Mouse (Mus musculus): Measurements from ENCODE around the gene Bspry. TPM values are rescaled to one million over a fixed set of nuclear protein-coding genes. Genes with fewer than 3 reads are reported as not detected.
"Not testable (repeated sequence)": the region's sequence is repeated elsewhere in the genome, so short reads cannot be mapped to it uniquely, and the experiment has no call there.

Gene Bspry
- total and polyA plus RNA-seq, 2 experiments, result 0.09 to 0.26 TPM

DNA sequence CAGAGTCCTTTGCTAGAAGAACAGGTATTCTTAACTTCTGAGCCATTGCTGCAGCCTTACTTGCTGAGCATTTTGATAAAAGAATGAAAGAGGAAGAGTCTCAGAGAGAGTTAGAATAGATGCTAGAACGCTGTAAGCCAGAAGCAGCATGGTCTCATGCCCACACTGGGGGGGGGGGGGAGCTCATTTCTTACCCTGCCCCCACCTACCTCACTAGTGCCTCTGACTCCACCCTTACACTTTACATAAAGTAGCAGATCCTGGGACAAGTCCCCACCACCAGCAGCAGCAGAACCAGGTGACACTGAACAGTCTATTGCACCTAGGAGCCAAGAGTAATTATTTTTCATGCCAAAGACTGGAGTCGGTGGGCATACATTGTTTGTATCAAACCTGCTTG, 4.7 kb upstream of the Bspry start:
- Histone ChIP-seq H3K9ac (ENCODE audit: low read depth, low read length) (no peak overlapping the region), H3K4me1 (ENCODE audit: control insufficient read depth, insufficient read depth, low read length) (peaks cover 4% of the 10 kb centered on the region; the same call in 1 of the 2 replicates), H3K27me3 (ENCODE audit: control insufficient read depth, insufficient read depth, low read length) (no peaks in the 10 kb centered on the region), H3K4me3 (ENCODE audit: insufficient read depth, low read depth, low read length) (no peak overlapping the region), H3K79me2 (ENCODE audit: control insufficient read depth, insufficient read depth, low read length) (no peaks in the 10 kb centered on the region), H3K36me3 (ENCODE audit: control insufficient read depth, insufficient read depth, low read length) (no peaks in the 10 kb centered on the region), H3K27ac (replicated peaks; ENCODE audit: insufficient read depth, low read depth, low read length) (no peak overlapping the region)
- 86% methylated on average over 2 of the region's 2 CpGs for WGBS
- no peak for DNase-seq (ENCODE audit: extremely low read depth, low read depth, low spot score)
- no peak for TF ChIP-seq POLR2A (IDR thresholded peaks at IDR 0.05; ENCODE audit: extremely low read depth, insufficient read depth, low read length)
- no peak for TF ChIP-seq CTCF (IDR thresholded peaks at IDR 0.05; ENCODE audit: low read depth, low read length)

DNA sequence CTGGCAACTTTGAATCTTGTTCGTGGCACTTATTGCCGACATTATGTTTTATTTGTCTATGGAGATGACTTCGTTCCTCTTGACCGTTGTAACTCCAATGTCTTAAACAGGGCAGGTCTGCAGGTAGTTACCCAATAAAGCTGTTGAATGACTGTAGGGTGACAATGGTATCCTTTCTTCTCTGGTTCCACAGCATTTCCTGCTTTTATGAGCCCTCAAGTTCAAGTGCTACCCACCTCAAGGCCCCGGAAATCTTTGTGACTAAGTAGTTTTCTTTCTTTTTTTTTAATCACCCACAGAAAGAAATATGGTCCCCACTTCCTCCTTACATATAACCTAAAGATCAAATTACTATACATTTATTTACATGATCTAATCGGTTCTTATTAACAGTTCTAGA, 4.1 kb upstream of the Bspry start:
- H3K79me2 ChIP-seq (ENCODE audit: control insufficient read depth, insufficient read depth, low read length), result no peaks in the 10 kb centered on the region
- H3K9ac ChIP-seq (ENCODE audit: low read depth, low read length), result no peak overlapping the region
- H3K27ac ChIP-seq (replicated peaks; ENCODE audit: insufficient read depth, low read depth, low read length), result no peak overlapping the region
- H3K4me3 ChIP-seq (ENCODE audit: insufficient read depth, low read depth, low read length), result no peak overlapping the region
- WGBS, result 88% methylated on average over 6 of the region's 6 CpGs
- no peaks in the 10 kb centered on the region for H3K36me3 ChIP-seq (ENCODE audit: control insufficient read depth, insufficient read depth, low read length)
- no peak for DNase-seq (ENCODE audit: extremely low read depth, low read depth, low spot score)
- no peaks in the 10 kb centered on the region for H3K27me3 ChIP-seq (ENCODE audit: control insufficient read depth, insufficient read depth, low read length)
- H3K4me1 ChIP-seq (ENCODE audit: control insufficient read depth, insufficient read depth, low read length), result peaks cover 2% of the 10 kb centered on the region; the same call in 1 of the 2 replicates
- no peak for TF ChIP-seq CTCF (IDR thresholded peaks at IDR 0.05; ENCODE audit: low read depth, low read length)
- no peak for TF ChIP-seq POLR2A (IDR thresholded peaks at IDR 0.05; ENCODE audit: extremely low read depth, insufficient read depth, low read length)

DNA sequence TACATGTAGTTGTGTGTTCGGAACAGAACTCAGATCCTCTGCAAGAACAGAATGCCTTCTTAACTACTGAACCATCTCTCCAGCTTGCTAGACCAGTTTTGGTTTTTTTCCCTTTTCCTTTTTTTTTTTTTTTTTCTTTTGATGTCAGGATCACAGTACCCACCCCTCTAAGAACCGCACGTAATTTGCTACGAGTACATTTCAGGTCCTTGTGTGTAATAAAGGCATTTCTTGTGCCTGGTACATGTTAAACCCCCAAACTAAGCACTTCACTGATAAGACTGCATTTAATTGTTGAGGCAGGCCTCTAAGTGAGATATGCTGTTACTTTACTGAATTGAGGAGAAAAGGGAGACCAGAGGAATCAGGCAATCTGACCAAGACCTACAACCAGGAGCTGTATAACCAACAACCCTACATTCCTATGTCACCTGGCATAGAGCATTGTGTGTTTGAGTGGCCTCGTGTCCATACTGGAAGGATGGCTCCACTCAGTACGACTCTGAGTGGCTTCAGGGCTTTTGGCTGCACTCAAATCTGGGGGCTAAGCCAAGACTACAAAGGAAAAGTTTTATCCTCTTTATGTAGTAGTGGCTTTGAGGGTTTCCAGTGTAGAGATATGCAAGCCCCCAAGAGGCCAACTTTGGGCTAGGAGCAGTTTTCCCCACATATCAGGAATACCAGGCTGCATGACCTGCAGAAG, 2.2 kb upstream of the Bspry start:
- Histone ChIP-seq H3K4me1 (ENCODE audit: control insufficient read depth, insufficient read depth, low read length) (peaks cover 2% of the 10 kb centered on the region; the same call in 1 of the 2 replicates), H3K27me3 (ENCODE audit: control insufficient read depth, insufficient read depth, low read length) (no peaks in the 10 kb centered on the region), H3K79me2 (ENCODE audit: control insufficient read depth, insufficient read depth, low read length) (no peaks in the 10 kb centered on the region), H3K9ac (ENCODE audit: low read depth, low read length) (no peak overlapping the region), H3K4me3 (ENCODE audit: insufficient read depth, low read depth, low read length) (no peak overlapping the region), H3K36me3 (ENCODE audit: control insufficient read depth, insufficient read depth, low read length) (no peaks in the 10 kb centered on the region), H3K27ac (replicated peaks; ENCODE audit: insufficient read depth, low read depth, low read length) (no peak overlapping the region)
- WGBS, result 93% methylated on average over 6 of the region's 6 CpGs
- no peak for TF ChIP-seq CTCF (IDR thresholded peaks at IDR 0.05; ENCODE audit: low read depth, low read length)
- TF ChIP-seq POLR2A (IDR thresholded peaks at IDR 0.05; ENCODE audit: extremely low read depth, insufficient read depth, low read length), result no peak
- no peak for DNase-seq (ENCODE audit: extremely low read depth, low read depth, low spot score)

DNA sequence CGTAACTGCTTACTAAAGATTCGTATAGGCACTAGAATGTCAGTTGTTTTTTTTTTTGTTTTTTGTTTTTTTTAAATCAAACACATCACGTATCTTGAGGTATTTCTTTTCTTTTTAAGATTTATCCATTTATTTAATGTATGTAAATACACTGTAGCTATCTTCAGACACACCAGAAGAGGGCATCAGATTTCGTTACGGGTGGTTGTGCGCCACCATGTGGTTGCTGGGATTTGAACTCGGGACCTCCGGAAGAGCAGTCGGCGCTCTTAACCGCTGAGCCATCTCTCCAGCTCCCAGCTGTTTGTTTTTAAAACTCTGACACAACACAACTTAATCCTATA, 288 bp upstream of the Bspry start:
- not testable (repeated sequence) for H3K27me3 ChIP-seq (ENCODE audit: control insufficient read depth, insufficient read depth, low read length); H3K36me3 ChIP-seq (ENCODE audit: control insufficient read depth, insufficient read depth, low read length); H3K79me2 ChIP-seq (ENCODE audit: control insufficient read depth, insufficient read depth, low read length); H3K27ac ChIP-seq (replicated peaks; ENCODE audit: insufficient read depth, low read depth, low read length); H3K9ac ChIP-seq (ENCODE audit: low read depth, low read length); DNase-seq (ENCODE audit: extremely low read depth, low read depth, low spot score); H3K4me1 ChIP-seq (ENCODE audit: control insufficient read depth, insufficient read depth, low read length)
- peak overlapping the region; percentile 34 for H3K4me3 ChIP-seq (ENCODE audit: insufficient read depth, low read depth, low read length)
- peak; percentile 43 for TF ChIP-seq CTCF (IDR thresholded peaks at IDR 0.05; ENCODE audit: low read depth, low read length)
- 15% methylated on average over 11 of the region's 11 CpGs for WGBS

DNA sequence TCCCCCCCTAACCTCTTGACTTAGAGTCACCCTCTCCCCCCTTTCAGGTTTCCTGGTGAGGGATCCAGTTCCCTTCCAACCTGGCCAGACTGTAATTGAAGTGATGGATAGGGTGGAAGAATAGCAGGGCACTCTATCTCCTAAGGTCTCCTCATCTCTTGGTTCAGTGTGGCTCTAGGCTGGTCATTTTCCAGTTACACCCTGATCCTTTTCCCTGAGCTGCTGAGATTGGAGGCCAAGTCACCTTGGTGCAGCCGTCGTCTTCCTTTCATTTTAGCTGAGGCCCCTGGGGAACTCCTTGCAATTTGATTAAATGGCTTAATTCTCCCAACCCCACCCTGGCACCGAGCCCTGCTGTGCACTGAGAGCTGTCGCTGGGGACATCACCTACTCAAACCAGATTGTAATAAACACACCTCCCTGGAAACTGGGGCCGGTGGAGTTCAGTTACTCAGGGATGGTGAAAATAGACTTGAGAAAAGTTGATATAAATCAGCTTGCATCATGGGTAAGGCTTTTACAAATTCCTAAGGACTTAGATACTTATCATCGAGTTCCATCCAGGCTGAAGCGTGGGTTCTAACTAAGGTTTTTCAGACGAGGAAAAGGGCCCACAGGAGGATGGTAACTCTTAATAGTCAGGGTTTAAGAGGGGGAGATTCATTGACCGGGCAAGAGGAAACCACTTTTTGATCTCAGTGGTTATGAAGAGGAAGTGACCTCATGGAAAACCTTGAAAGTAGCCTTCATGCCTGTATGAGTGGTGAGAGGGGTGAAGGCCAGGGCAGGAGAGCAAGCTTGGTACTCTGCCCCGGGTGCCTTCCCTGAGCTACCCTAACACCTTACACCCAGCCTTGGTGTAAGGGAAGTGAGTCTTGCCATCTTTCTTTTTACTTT, 1.1 kb downstream of the Bspry start:
- H3K9ac ChIP-seq (ENCODE audit: low read depth, low read length), result no peak overlapping the region
- no peak for DNase-seq (ENCODE audit: extremely low read depth, low read depth, low spot score)
- H3K27me3 ChIP-seq (ENCODE audit: control insufficient read depth, insufficient read depth, low read length), result no peaks in the 10 kb centered on the region
- H3K4me1 ChIP-seq (ENCODE audit: control insufficient read depth, insufficient read depth, low read length), result peaks cover 2% of the 10 kb centered on the region; the same call in 1 of the 2 replicates
- H3K79me2 ChIP-seq (ENCODE audit: control insufficient read depth, insufficient read depth, low read length), result no peaks in the 10 kb centered on the region
- no peak overlapping the region for H3K4me3 ChIP-seq (ENCODE audit: insufficient read depth, low read depth, low read length)
- TF ChIP-seq CTCF (IDR thresholded peaks at IDR 0.05; ENCODE audit: low read depth, low read length) (no peak), POLR2A (IDR thresholded peaks at IDR 0.05; ENCODE audit: extremely low read depth, insufficient read depth, low read length) (no peak)
- H3K27ac ChIP-seq (replicated peaks; ENCODE audit: insufficient read depth, low read depth, low read length), result no peak overlapping the region
- no peaks in the 10 kb centered on the region for H3K36me3 ChIP-seq (ENCODE audit: control insufficient read depth, insufficient read depth, low read length)
- WGBS, result 66% methylated on average over 10 of the region's 10 CpGs

DNA sequence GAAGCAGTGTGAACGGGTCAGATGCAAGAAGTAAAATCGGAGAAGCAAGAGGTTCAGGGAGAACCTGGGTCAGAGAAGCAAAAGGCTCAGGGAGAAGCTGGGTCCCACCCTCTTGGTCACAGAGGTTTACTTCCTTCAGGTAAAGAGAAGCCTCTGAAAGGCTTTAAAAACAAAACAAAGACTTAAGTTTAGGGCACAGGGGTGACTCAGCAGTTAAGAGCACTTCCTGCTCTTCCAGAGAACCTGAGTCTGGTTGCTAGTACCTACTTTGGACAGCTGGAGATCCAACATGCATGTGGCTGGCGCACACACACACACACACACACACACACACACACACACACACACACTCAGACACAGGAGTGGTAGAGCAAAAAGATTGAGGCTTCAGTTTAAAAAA, 5.1 kb downstream of the Bspry start:
- H3K27me3 ChIP-seq (ENCODE audit: control insufficient read depth, insufficient read depth, low read length), result no peaks in the 10 kb centered on the region
- no peak overlapping the region for H3K4me3 ChIP-seq (ENCODE audit: insufficient read depth, low read depth, low read length)
- no peak for TF ChIP-seq CTCF (IDR thresholded peaks at IDR 0.05; ENCODE audit: low read depth, low read length)
- no peak for TF ChIP-seq POLR2A (IDR thresholded peaks at IDR 0.05; ENCODE audit: extremely low read depth, insufficient read depth, low read length)
- WGBS, result 88% methylated on average over 3 of the region's 3 CpGs
- H3K9ac ChIP-seq (ENCODE audit: low read depth, low read length), result no peak overlapping the region
- H3K79me2 ChIP-seq (ENCODE audit: control insufficient read depth, insufficient read depth, low read length), result no peaks in the 10 kb centered on the region
- H3K4me1 ChIP-seq (ENCODE audit: control insufficient read depth, insufficient read depth, low read length), result no peaks in the 10 kb centered on the region
- H3K36me3 ChIP-seq (ENCODE audit: control insufficient read depth, insufficient read depth, low read length), result no peaks in the 10 kb centered on the region
- H3K27ac ChIP-seq (replicated peaks; ENCODE audit: insufficient read depth, low read depth, low read length), result no peak overlapping the region
- no peak for DNase-seq (ENCODE audit: extremely low read depth, low read depth, low spot score)

Data from liver, adult 2 months (tissue).